Mouse (Mus musculus) heart, embryonic 15.5 days (tissue): ENCODE measurements around the gene Cd3eap. TPM values are rescaled to one million over a fixed set of nuclear protein-coding genes. Genes with fewer than 3 reads are reported as not detected.

Experiments used
- ATAC-seq: fragments of 200-750 bp; cut with Nextera tagmentation; replicated peaks from 2 replicates; pipeline ENCODE4 v1.8.0; 2017; ENCODE audit warnings: low read depth, moderate TSS enrichment; ENCODE audit not compliant: insufficient number of reproducible peaks, insufficient read depth, low FRiP score
- H3K27ac ChIP-seq: fragments of 300-500 bp; sonication (generic); 2 replicates; pipeline ENCODE4 v1.5.1; 2015; ENCODE audit warnings: mild to moderate bottlenecking, inconsistent platforms
- H3K27me3 ChIP-seq: fragments of 300-500 bp; sonication (generic); 2 replicates; pipeline ENCODE4 v1.6.1; 2015; ENCODE audit warnings: inconsistent platforms
- H3K36me3 ChIP-seq: fragments of 300-500 bp; sonication (generic); 2 replicates; pipeline ENCODE4 v1.6.1; 2015; ENCODE audit warnings: mild to moderate bottlenecking, inconsistent platforms
- H3K4me1 ChIP-seq: fragments of 300-500 bp; sonication (generic); replicated peaks from 2 replicates; pipeline ENCODE4 v1.6.1; 2015; ENCODE audit warnings: inconsistent platforms
- H3K4me2 ChIP-seq: fragments of 300-500 bp; sonication (generic); 2 replicates; pipeline ENCODE4 v1.6.1; 2015; ENCODE audit warnings: inconsistent platforms, mild to moderate bottlenecking, moderate library complexity
- H3K4me3 ChIP-seq: fragments of 300-500 bp; sonication (generic); 2 replicates; pipeline ENCODE4 v1.5.1; 2015; ENCODE audit warnings: mild to moderate bottlenecking, inconsistent platforms
- H3K9ac ChIP-seq: fragments of 300-500 bp; sonication (generic); 2 replicates; pipeline ENCODE4 v1.6.1; 2015; ENCODE audit warnings: mild to moderate bottlenecking, inconsistent platforms
- H3K9me3 ChIP-seq: fragments of 300-500 bp; sonication (generic); replicated peaks from 2 replicates; pipeline ENCODE4 v1.6.1; 2016; ENCODE audit warnings: inconsistent platforms
- WGBS: fragments of 180-500 bp; shearing (Covaris S2); methylation state at CpG from one replicate; pipeline ENCODE4 v1.1.7; 2015; ENCODE audit warnings: mixed read lengths; 5-methylcytosine and 5-hydroxymethylcytosine counted together
- polyA plus RNA-seq: library from polyadenylated mRNA; unstranded; fragments of >200 nt; fragmentation: Nextera tagmentation; extraction: Ambion mirVana; gene quantifications from 2 replicates; pipeline ENCODE4 v1.2.1, GENCODE M21; 2015

Cd3eap gene
- polyA plus RNA-seq, 1 experiment from 2014 or later: 13.6 TPM

DNA sequence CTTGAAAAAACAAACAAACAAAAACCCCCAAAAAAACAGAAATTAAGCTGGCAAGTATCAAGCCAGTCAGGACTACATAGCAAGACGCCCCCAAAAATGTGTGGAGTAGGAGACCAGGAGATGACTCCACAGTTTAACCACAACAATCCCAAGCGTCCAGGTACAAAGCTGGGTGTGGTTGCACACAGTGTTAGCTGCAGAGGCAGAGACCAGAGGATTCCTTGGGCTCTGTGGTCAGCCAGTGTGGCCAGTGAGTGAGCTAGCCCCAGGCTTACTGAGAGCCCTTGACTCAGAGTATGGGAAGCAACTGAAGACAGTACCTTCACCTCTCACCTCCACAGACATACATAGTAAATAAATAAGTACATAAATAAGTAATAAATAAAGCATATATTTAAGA, 27.4 kb downstream of the Cd3eap start:
- Histone ChIP-seq H3K9ac (no peak overlapping the region), H3K27me3 (no peaks in the 10 kb centered on the region), H3K9me3 (no peaks in the 10 kb centered on the region), H3K4me1 (peaks cover 34% of the 10 kb centered on the region), H3K4me2 (peak overlapping the region; percentile 83), H3K36me3 (no peaks in the 10 kb centered on the region), H3K27ac (peak overlapping the region; percentile 91; the same call in 1 of the 2 replicates), H3K4me3 (0 out of 2 replicates have a peak overlapping the region, but pooled peaks have one; percentile 71)
- ATAC-seq: no peak
- WGBS: 68% methylated on average over 2 of the region's 2 CpGs

DNA sequence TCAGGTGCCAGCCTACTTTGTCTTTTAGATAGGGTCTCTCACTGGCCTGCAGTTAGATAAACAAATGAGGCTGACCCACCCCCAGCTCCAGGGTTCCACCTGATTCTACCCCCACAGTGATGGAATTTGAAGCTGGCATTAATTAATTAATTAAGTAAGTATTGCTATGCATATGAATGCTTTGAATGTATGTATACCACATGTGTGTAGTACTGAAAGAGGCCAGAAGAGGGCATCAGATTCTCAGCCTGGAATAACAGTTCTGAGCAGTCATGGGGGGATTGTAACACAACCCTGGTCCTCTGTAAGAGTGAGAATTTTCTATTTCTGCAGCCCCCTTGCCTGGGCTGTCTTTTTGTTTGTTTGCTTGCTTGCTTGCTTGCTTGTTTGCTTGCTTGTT, 30.9 kb downstream of the Cd3eap start:
- no peaks in the 10 kb centered on the region for H3K36me3 ChIP-seq
- H3K4me3 ChIP-seq: no peak overlapping the region
- no peak overlapping the region for H3K9ac ChIP-seq
- H3K4me1 ChIP-seq: peaks cover 28% of the 10 kb centered on the region
- no peak for ATAC-seq
- H3K4me2 ChIP-seq: no peak overlapping the region
- no peak overlapping the region for H3K27ac ChIP-seq
- no peaks in the 10 kb centered on the region for H3K27me3 ChIP-seq
- no peaks in the 10 kb centered on the region for H3K9me3 ChIP-seq

- H3K4me1 ChIP-seq: peaks cover 28% of the 10 kb centered on the region
- no peak overlapping the region for H3K4me3 ChIP-seq
- no peaks in the 10 kb centered on the region for H3K36me3 ChIP-seq
- no peak for ATAC-seq
- H3K27me3 ChIP-seq: no peaks in the 10 kb centered on the region
- peak overlapping the region; percentile 35; the same call in 1 of the 2 replicates for H3K9ac ChIP-seq
- H3K9me3 ChIP-seq: no peaks in the 10 kb centered on the region
- 67% methylated on average over 5 of the region's 5 CpGs for WGBS
- H3K27ac ChIP-seq: peak overlapping the region; percentile 82
- peak overlapping the region; percentile 77 for H3K4me2 ChIP-seq
These were observed 31.5 kb downstream of the Cd3eap start for GRCm38 (mm10) chr7:19327782-19328181.

DNA sequence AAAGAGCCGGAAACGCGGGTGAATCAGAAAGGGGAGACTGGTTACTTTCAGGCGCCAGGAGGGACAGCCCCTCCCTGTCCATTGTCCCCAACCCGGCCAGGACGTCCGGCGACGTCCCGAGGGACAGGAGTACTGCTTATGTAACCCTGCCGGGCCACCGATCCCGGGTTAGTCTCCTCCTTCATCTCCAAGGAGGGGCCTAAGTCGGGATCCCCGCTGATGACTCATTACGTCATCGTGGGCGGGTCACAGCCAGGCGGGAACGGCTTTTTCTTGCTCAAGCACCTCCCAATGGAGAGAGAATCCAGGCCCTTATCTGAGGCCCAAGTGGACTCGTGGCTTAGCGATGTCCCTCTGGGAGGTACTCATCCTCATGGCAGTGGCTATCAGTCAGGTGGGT, 32.2 kb downstream of the Cd3eap start:
- ATAC-seq: peak; percentile 78
- H3K9me3 ChIP-seq: no peaks in the 10 kb centered on the region
- peak overlapping the region; percentile 47 for H3K4me3 ChIP-seq
- peak overlapping the region; percentile 36 for H3K9ac ChIP-seq
- H3K4me1 ChIP-seq: peaks cover 24% of the 10 kb centered on the region
- under 1% methylated on average over 22 of the region's 22 CpGs for WGBS
- no peaks in the 10 kb centered on the region for H3K27me3 ChIP-seq
- peak overlapping the region; percentile 82 for H3K27ac ChIP-seq
- no peaks in the 10 kb centered on the region for H3K36me3 ChIP-seq
- peak overlapping the region; percentile 77 for H3K4me2 ChIP-seq

DNA sequence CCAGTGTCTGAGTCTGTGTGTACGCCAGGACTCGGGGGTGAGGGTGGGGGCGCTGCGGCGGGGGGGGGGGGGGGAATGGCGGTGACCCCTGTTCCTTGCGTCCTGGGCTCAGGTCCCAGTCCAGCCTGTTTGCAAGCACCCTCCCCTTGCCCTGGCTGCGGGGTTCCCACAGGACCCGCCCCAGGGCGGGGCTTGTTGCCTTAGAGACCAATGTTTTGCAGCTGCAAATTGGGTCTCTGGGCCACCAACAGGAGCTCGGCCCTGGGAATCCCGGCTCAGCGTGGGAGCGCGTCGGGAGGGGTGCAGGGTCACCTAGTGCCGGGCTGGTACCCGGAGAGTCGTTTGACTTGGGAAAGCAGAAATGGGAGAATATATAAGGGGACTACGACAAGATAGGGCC, 32.9 kb downstream of the Cd3eap start:
- Histone ChIP-seq H3K27me3 (no peaks in the 10 kb centered on the region), H3K9ac (peak overlapping the region; percentile 36), H3K27ac (peak overlapping the region; percentile 82), H3K36me3 (no peaks in the 10 kb centered on the region), H3K9me3 (no peaks in the 10 kb centered on the region), H3K4me1 (peaks cover 24% of the 10 kb centered on the region), H3K4me2 (peak overlapping the region; percentile 77), H3K4me3 (peak overlapping the region; percentile 47)
- ATAC-seq: peak; percentile 61
- 1% methylated on average over 20 of the region's 20 CpGs for WGBS

GRCm38 (mm10) chr7:19325262-19326199, 33.8 kb downstream of the Cd3eap start:
- Histone ChIP-seq H3K9me3 (no peaks in the 10 kb centered on the region), H3K36me3 (no peaks in the 10 kb centered on the region), H3K4me1 (peaks cover 28% of the 10 kb centered on the region), H3K27me3 (no peaks in the 10 kb centered on the region), H3K4me2 (peak overlapping the region; percentile 77), H3K9ac (peak overlapping the region; percentile 36; the same call in 1 of the 2 replicates), H3K4me3 (peak overlapping the region; percentile 47; the same call in 1 of the 2 replicates), H3K27ac (peak overlapping the region; percentile 82; the same call in 1 of the 2 replicates)
- ATAC-seq: no peak
- WGBS: 65% methylated on average over 21 of the region's 21 CpGs

GRCm38 (mm10) chr7:19324221-19324620, 35.1 kb downstream of the Cd3eap start:
- Histone ChIP-seq H3K4me1 (peaks cover 38% of the 10 kb centered on the region), H3K4me2 (no peak overlapping the region), H3K4me3 (no peak overlapping the region), H3K9me3 (no peaks in the 10 kb centered on the region), H3K27me3 (no peaks in the 10 kb centered on the region), H3K36me3 (no peaks in the 10 kb centered on the region), H3K9ac (no peak overlapping the region), H3K27ac (no peak overlapping the region)
- 83% methylated on average over 11 of the region's 11 CpGs for WGBS
- no peak for ATAC-seq

DNA sequence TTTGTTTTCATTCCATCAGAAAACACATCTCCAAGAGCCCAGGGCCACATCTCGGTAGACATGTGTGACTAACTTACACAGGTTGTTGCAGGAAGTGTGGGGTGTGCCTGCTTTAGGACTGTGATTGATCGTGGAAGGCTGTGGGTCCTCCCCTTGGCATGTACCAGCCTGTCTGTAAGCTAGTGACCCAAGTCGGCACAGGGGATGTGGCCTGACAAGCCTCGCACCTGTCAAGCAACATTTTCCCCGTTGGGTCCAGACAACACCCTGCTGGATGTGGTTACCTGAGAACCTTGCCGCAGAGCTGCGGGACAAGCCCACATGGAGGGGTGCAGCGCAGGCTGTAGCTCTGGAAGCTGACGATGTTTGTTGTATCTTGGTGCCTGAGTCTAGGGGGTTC, 36.8 kb downstream of the Cd3eap start:
- Histone ChIP-seq H3K4me3 (no peak overlapping the region), H3K27ac (no peak overlapping the region), H3K4me1 (peaks cover 32% of the 10 kb centered on the region), H3K36me3 (no peaks in the 10 kb centered on the region), H3K9me3 (no peaks in the 10 kb centered on the region), H3K4me2 (no peak overlapping the region), H3K9ac (no peak overlapping the region), H3K27me3 (no peaks in the 10 kb centered on the region)
- WGBS: 36% methylated on average over 9 of the region's 9 CpGs
- no peak for ATAC-seq

- Histone ChIP-seq H3K9ac (no peak overlapping the region), H3K4me3 (no peak overlapping the region), H3K4me1 (peaks cover 28% of the 10 kb centered on the region), H3K9me3 (no peaks in the 10 kb centered on the region), H3K27ac (no peak overlapping the region), H3K36me3 (no peaks in the 10 kb centered on the region), H3K27me3 (no peaks in the 10 kb centered on the region), H3K4me2 (no peak overlapping the region)
- ATAC-seq: no peak
- 54% methylated on average over 5 of the region's 5 CpGs for WGBS
These were observed 37.8 kb downstream of the Cd3eap start for GRCm38 (mm10) chr7:19321464-19321863.

DNA sequence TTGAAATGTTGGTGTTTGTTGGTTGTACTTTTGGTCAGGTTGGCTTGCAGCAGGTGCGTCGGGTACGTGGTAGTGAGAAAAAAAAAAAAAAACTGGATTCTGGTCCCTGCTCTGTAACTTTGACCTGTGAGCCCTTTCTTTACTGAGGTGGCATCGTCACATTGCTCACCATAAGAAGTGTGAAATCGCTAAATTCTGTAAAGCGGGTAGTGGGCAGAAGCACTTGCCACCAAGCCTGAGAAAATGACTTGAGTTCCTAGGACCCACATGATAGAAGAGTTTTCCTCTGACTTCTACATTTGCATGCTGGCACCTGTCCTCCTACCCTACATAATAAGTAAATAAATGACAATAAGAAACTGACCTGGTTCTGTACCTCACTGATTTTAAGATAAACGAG, 38.6 kb downstream of the Cd3eap start:
- 42% methylated on average over 7 of the region's 7 CpGs for whole genome bisulfite sequencing
- no peaks in the 10 kb centered on the region for H3K36me3 ChIP-seq
- H3K27ac ChIP-seq: no peak overlapping the region
- ATAC-seq: no peak
- no peaks in the 10 kb centered on the region for H3K9me3 ChIP-seq
- peaks cover 21% of the 10 kb centered on the region for H3K4me1 ChIP-seq
- H3K4me3 ChIP-seq: no peak overlapping the region
- no peak overlapping the region for H3K9ac ChIP-seq
- H3K27me3 ChIP-seq: no peaks in the 10 kb centered on the region
- H3K4me2 ChIP-seq: peak overlapping the region; percentile 88

GRCm38 (mm10) chr7:19319906-19320305, 39.4 kb downstream of the Cd3eap start:
- peak; percentile 90 for ATAC-seq
- H3K9me3 ChIP-seq: no peaks in the 10 kb centered on the region
- peaks cover 20% of the 10 kb centered on the region for H3K4me1 ChIP-seq
- WGBS: under 1% methylated on average over 40 of the region's 41 CpGs
- no peaks in the 10 kb centered on the region for H3K36me3 ChIP-seq
- no peaks in the 10 kb centered on the region for H3K27me3 ChIP-seq
- H3K4me3 ChIP-seq: peak overlapping the region; percentile 52
- H3K27ac ChIP-seq: 0 out of 2 replicates have a peak overlapping the region, but pooled peaks have one; percentile 39
- peak overlapping the region; percentile 55 for H3K9ac ChIP-seq
- peak overlapping the region; percentile 88 for H3K4me2 ChIP-seq
